Mouse (Mus musculus): Measurements from ENCODE around the gene Rnf11. TPM values are rescaled to one million over a fixed set of nuclear protein-coding genes. Genes with fewer than 3 reads are reported as not detected.
A peak's percentile ranks its signal among the peaks of the same experiment; 100 is the strongest.

The Rnf11 gene
- polyA plus RNA-seq, 1 experiment from 2014 or later = 52.0 TPM

GRCm38 (mm10) chr4:109407701-109408485 lies 76.6 kb downstream of the Rnf11 start:
- TF ChIP-seq EP300 (optimal IDR thresholded peaks at IDR 0.05) (no peak), CTCF (IDR thresholded peaks at IDR 0.05; ENCODE audit: low read depth) (no peak)
- H3K27me3 ChIP-seq (ENCODE audit: control insufficient read depth, insufficient read depth, low read length) = no peaks in the 10 kb centered on the region
- WGBS = 59% methylated on average over 9 of the region's 9 CpGs
- H3K27ac ChIP-seq (replicated peaks) = peak overlapping the region; percentile 87
- H3K4me3 ChIP-seq (ENCODE audit: low read depth, low read length) = peak overlapping the region; percentile 56
- H3K9ac ChIP-seq (ENCODE audit: low read length) = no peak overlapping the region; the same call in 1 of the 2 replicates
- DNase-seq (ENCODE audit: low spot score) (peak; percentile 73), ATAC-seq (ENCODE audit: low FRiP score, low TSS enrichment) (peak; percentile 58)
- no peaks in the 10 kb centered on the region; the same call in 1 of the 2 replicates for H3K4me1 ChIP-seq (replicated peaks; ENCODE audit: control insufficient read depth, insufficient read depth)
- H3K4me2 ChIP-seq (replicated peaks; ENCODE audit: low read depth) = peak overlapping the region; percentile 97
- no peaks in the 10 kb centered on the region for H3K9me3 ChIP-seq (ENCODE audit: control insufficient read depth, low read length)
- no peaks in the 10 kb centered on the region for H3K36me3 ChIP-seq (ENCODE audit: control insufficient read depth, insufficient read depth, low read length)

GRCm38 (mm10) chr4:109407176-109407520 lies 77.4 kb downstream of the Rnf11 start:
- Histone ChIP-seq H3K27me3 (ENCODE audit: control insufficient read depth, insufficient read depth, low read length) (no peaks in the 10 kb centered on the region), H3K4me3 (ENCODE audit: low read depth, low read length) (peak overlapping the region; percentile 56), H3K27ac (replicated peaks) (peak overlapping the region; percentile 87), H3K4me1 (replicated peaks; ENCODE audit: control insufficient read depth, insufficient read depth) (no peaks in the 10 kb centered on the region; the same call in 1 of the 2 replicates), H3K9ac (ENCODE audit: low read length) (peak overlapping the region; percentile 74), H3K4me2 (replicated peaks; ENCODE audit: low read depth) (peak overlapping the region; percentile 97), H3K36me3 (ENCODE audit: control insufficient read depth, insufficient read depth, low read length) (no peaks in the 10 kb centered on the region), H3K9me3 (ENCODE audit: control insufficient read depth, low read length) (no peaks in the 10 kb centered on the region)
- 4% methylated on average over 24 of the region's 24 CpGs for WGBS
- DNase-seq (ENCODE audit: low spot score) = no peak
- ATAC-seq (ENCODE audit: low FRiP score, low TSS enrichment) = no peak
- TF ChIP-seq EP300 (optimal IDR thresholded peaks at IDR 0.05) = no peak
- TF ChIP-seq CTCF (IDR thresholded peaks at IDR 0.05; ENCODE audit: low read depth) = no peak

- Histone ChIP-seq H3K36me3 (ENCODE audit: control insufficient read depth, insufficient read depth, low read length) (no peaks in the 10 kb centered on the region), H3K4me3 (ENCODE audit: low read depth, low read length) (peak within 1 kb of the TSS; percentile 56), H3K4me1 (replicated peaks; ENCODE audit: control insufficient read depth, insufficient read depth) (no peaks in the 10 kb centered on the region; the same call in 1 of the 2 replicates), H3K9me3 (ENCODE audit: control insufficient read depth, low read length) (no peaks in the 10 kb centered on the region), H3K4me2 (replicated peaks; ENCODE audit: low read depth) (peak within 1 kb of the TSS; percentile 97), H3K27me3 (ENCODE audit: control insufficient read depth, insufficient read depth, low read length) (no peaks in the 10 kb centered on the region), H3K9ac (ENCODE audit: low read length) (peak within 1 kb of the TSS; percentile 74), H3K27ac (replicated peaks) (peak within 1 kb of the TSS; percentile 87)
- DNase-seq (ENCODE audit: low spot score) (peak; percentile 78), ATAC-seq (ENCODE audit: low FRiP score, low TSS enrichment) (peak; percentile 66)
- no peak for TF ChIP-seq CTCF (IDR thresholded peaks at IDR 0.05; ENCODE audit: low read depth)
- WGBS = under 1% methylated on average over 36 of the region's 56 CpGs
Measured at GRCm38 (mm10) chr4:109406486-109407175, 77.9 kb downstream of the Rnf11 start, which contains the start of gene Ttc39a. Gene Ttc39a (plus strand): TSS chr4:109406623.

- no peaks in the 10 kb centered on the region for H3K27me3 ChIP-seq (ENCODE audit: control insufficient read depth, insufficient read depth, low read length)
- peak overlapping the region; percentile 56 for H3K4me3 ChIP-seq (ENCODE audit: low read depth, low read length)
- WGBS = 2% methylated on average over 3 of the region's 3 CpGs
- ATAC-seq (ENCODE audit: low FRiP score, low TSS enrichment) = peak; percentile 90
- H3K4me2 ChIP-seq (replicated peaks; ENCODE audit: low read depth) = peak overlapping the region; percentile 97
- TF ChIP-seq EP300 (optimal IDR thresholded peaks at IDR 0.05) (no peak), CTCF (IDR thresholded peaks at IDR 0.05; ENCODE audit: low read depth) (no peak)
- no peaks in the 10 kb centered on the region for H3K9me3 ChIP-seq (ENCODE audit: control insufficient read depth, low read length)
- peak overlapping the region; percentile 87 for H3K27ac ChIP-seq (replicated peaks)
- peak overlapping the region; percentile 74; the same call in 1 of the 2 replicates for H3K9ac ChIP-seq (ENCODE audit: low read length)
- H3K36me3 ChIP-seq (ENCODE audit: control insufficient read depth, insufficient read depth, low read length) = no peaks in the 10 kb centered on the region
- DNase-seq (ENCODE audit: low spot score) = peak; percentile 78
- no peaks in the 10 kb centered on the region; the same call in 1 of the 2 replicates for H3K4me1 ChIP-seq (replicated peaks; ENCODE audit: control insufficient read depth, insufficient read depth)
Measured at GRCm38 (mm10) chr4:109406054-109406485, 78.5 kb downstream of the Rnf11 start.

- no peak overlapping the region for H3K4me3 ChIP-seq (ENCODE audit: low read depth, low read length)
- H3K27ac ChIP-seq (replicated peaks) = peak overlapping the region; percentile 87
- 62% methylated on average over 8 of the region's 8 CpGs for WGBS
- no peaks in the 10 kb centered on the region; the same call in 1 of the 2 replicates for H3K4me1 ChIP-seq (replicated peaks; ENCODE audit: control insufficient read depth, insufficient read depth)
- TF ChIP-seq EP300 (optimal IDR thresholded peaks at IDR 0.05) = no peak
- TF ChIP-seq CTCF (IDR thresholded peaks at IDR 0.05; ENCODE audit: low read depth) = no peak
- H3K4me2 ChIP-seq (replicated peaks; ENCODE audit: low read depth) = peak overlapping the region; percentile 97
- no peaks in the 10 kb centered on the region for H3K9me3 ChIP-seq (ENCODE audit: control insufficient read depth, low read length)
- ATAC-seq (ENCODE audit: low FRiP score, low TSS enrichment) = no peak
- no peaks in the 10 kb centered on the region for H3K36me3 ChIP-seq (ENCODE audit: control insufficient read depth, insufficient read depth, low read length)
- H3K9ac ChIP-seq (ENCODE audit: low read length) = no peak overlapping the region
- DNase-seq (ENCODE audit: low spot score) = no peak
- H3K27me3 ChIP-seq (ENCODE audit: control insufficient read depth, insufficient read depth, low read length) = no peaks in the 10 kb centered on the region
Measured at GRCm38 (mm10) chr4:109405415-109405814, 79.1 kb downstream of the Rnf11 start.

Data from stomach, postnatal 0 days (tissue).